Mouse (Mus musculus) ES-E14 (cell line): Measurements from ENCODE around the gene Lamc3. TPM values are rescaled to one million over a fixed set of nuclear protein-coding genes. Genes with fewer than 3 reads are reported as not detected.

Experiments used
- DNase-seq: peaks from one replicate; pipeline ENCODE4 v3.0.0-alpha.2; 2013; ENCODE audit warnings: low read depth, low spot score
- H3K27ac ChIP-seq: 2 replicates; pipeline ENCODE4 v1.5.1; 2012; ENCODE audit warnings: low read depth, mild to moderate bottlenecking, low read length, moderate library complexity, mixed read lengths; ENCODE audit not compliant: poor library complexity, insufficient read depth, severe bottlenecking
- H3K36me3 ChIP-seq: 2 replicates; pipeline ENCODE4 v1.6.1; 2012; ENCODE audit warnings: mild to moderate bottlenecking, low read length, moderate library complexity, mixed read lengths; ENCODE audit not compliant: control insufficient read depth, poor library complexity, insufficient read depth, severe bottlenecking
- H3K4me1 ChIP-seq, 2 experiments: fragments of 150-350 bp in 1 of 2; sonication (generic) in 1 of 2; 2 replicates each; pipeline ENCODE4 v1.6.1; 2012; ENCODE audit warnings: low read length in 2 of 2, mild to moderate bottlenecking in 1 of 2, mixed read lengths in 1 of 2; ENCODE audit not compliant: control insufficient read depth in 2 of 2, insufficient read depth in 2 of 2, poor library complexity in 1 of 2
- H3K4me3 ChIP-seq, 2 experiments: fragments of 150-350 bp in 1 of 2; sonication (generic) in 1 of 2; 2 replicates each; pipeline ENCODE4 v1.5.1; 2012; ENCODE audit warnings: low read length in 2 of 2, low read depth in 1 of 2, mild to moderate bottlenecking in 1 of 2, mixed read lengths in 1 of 2; ENCODE audit not compliant: insufficient read depth in 1 of 2, poor library complexity in 1 of 2, severe bottlenecking in 1 of 2
- H3K9ac ChIP-seq: 2 replicates; pipeline ENCODE4 v1.6.1; 2012; ENCODE audit warnings: low read depth, mild to moderate bottlenecking, low read length, mixed read lengths; ENCODE audit not compliant: poor library complexity, insufficient read depth, severe bottlenecking
- H3K9me3 ChIP-seq: fragments of 150-350 bp; sonication (generic); 2 replicates; pipeline ENCODE4 v1.6.1; 2012; ENCODE audit warnings: low read depth, mild to moderate bottlenecking, low read length; ENCODE audit not compliant: control insufficient read depth, insufficient read depth
- CHD2 ChIP-seq: IDR thresholded peaks from 2 replicates; pipeline ENCODE4 v1.6.1; 2014; ENCODE audit warnings: mild to moderate bottlenecking, low read depth, low read length, inconsistent platforms
- HCFC1 ChIP-seq: IDR thresholded peaks from 2 replicates; pipeline ENCODE4 v1.6.1; 2012; ENCODE audit warnings: low read length, inconsistent platforms, borderline replicate concordance; ENCODE audit not compliant: insufficient read depth
- MAFK ChIP-seq: IDR thresholded peaks from 2 replicates; pipeline ENCODE4 v1.6.1; 2014; ENCODE audit warnings: mild to moderate bottlenecking, low read depth, low read length, inconsistent platforms; ENCODE audit not compliant: insufficient read depth
- ZC3H11A ChIP-seq: IDR thresholded peaks from 2 replicates; pipeline ENCODE4 v1.6.1; 2012; ENCODE audit warnings: low read depth, mild to moderate bottlenecking, inconsistent platforms, low read length, borderline replicate concordance
- ZNF384 ChIP-seq: IDR thresholded peaks from 2 replicates; pipeline ENCODE4 v1.6.1; 2012; ENCODE audit warnings: low read depth, low read length, inconsistent platforms
- in situ Hi-C, 2 experiments: fragments of 600-800 bp; cut with MboI; formaldehyde crosslinking; loops; one replicate each; pipeline ENCODE4 v1.15.1; 2025; ENCODE audit warnings: low sequenced_read_pairs in 2 of 2, inconsistent platforms in 1 of 2; ENCODE audit not compliant: unreplicated experiment in 2 of 2
- total RNA-seq: library from RNA; depleted of rRNA; stranded (reverse); fragments of 300-350 nt; gene quantifications from 2 replicates; pipeline ENCODE4 v1.2.3, GENCODE M21; 2012

Gene Lamc3
- total RNA-seq, 1 experiment: 0.18 TPM

DNA sequence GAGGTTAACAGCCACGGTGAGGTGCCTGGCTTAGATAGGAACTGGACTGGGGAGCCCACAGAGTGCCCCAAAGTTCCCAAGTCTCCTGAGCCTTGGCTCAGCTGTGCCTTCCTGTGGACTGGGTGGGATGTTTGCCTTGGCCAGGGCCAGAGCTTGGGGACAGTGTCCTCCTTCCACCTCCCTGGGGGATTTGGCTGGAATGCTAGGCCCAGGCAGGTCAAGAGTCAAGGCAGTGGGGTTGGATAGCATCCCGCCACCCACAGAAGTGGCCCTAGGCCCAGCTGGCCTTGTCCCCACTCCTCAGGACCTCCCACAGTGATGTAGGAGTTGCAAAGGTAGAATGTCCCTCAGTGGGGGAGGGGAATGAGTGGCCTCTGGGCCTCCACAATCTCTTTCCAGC is 4.1 kb downstream of the Lamc3 start:
- in situ Hi-C loops: no loop called here
- H3K9ac ChIP-seq: no peak overlapping the region
- no peak for DNase-seq
- no peak overlapping the region for H3K4me3 ChIP-seq
- H3K4me1 ChIP-seq: no peaks in the 10 kb centered on the region
- H3K9me3 ChIP-seq: no peaks in the 10 kb centered on the region
- no peaks in the 10 kb centered on the region for H3K36me3 ChIP-seq
- no peak overlapping the region for H3K27ac ChIP-seq
- TF ChIP-seq MAFK (no peak), CHD2 (no peak), ZNF384 (no peak), HCFC1 (no peak), ZC3H11A (no peak)

DNA sequence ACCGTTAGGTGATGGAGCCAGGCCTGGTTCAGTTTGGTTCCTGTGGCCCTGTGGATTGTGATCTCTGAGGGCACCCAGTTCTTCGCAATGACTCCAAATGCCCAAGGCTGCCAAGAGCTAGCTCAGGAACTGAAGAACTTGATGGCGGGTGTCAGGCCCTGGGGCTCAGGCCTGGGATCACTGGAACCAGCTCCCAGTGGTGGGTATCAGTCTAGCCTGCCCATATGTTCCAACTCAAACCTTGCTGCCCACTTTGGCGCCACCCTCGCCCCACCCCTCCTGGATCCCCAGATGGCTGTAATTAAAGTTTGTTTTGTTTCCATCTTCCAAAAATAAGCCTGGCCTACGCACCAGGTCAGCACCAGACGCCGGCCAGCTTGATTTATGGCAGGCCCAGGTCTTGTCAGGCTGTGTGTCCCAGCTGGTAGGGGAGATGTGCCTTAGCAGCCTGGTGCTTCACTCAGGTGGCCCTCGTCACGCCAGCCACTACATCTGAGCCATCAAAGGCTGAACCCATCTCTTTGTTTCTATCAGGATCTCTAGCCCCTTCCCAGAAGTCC is 6.1 kb downstream of the Lamc3 start:
- Histone ChIP-seq H3K27ac (no peak overlapping the region), H3K4me3 (no peak overlapping the region), H3K9me3 (no peaks in the 10 kb centered on the region), H3K36me3 (no peaks in the 10 kb centered on the region), H3K9ac (no peak overlapping the region), H3K4me1 (no peaks in the 10 kb centered on the region)
- TF ChIP-seq HCFC1 (no peak), MAFK (no peak), ZNF384 (no peak), ZC3H11A (no peak), CHD2 (no peak)
- no peak for DNase-seq
- in situ Hi-C loops: no loop called here

DNA sequence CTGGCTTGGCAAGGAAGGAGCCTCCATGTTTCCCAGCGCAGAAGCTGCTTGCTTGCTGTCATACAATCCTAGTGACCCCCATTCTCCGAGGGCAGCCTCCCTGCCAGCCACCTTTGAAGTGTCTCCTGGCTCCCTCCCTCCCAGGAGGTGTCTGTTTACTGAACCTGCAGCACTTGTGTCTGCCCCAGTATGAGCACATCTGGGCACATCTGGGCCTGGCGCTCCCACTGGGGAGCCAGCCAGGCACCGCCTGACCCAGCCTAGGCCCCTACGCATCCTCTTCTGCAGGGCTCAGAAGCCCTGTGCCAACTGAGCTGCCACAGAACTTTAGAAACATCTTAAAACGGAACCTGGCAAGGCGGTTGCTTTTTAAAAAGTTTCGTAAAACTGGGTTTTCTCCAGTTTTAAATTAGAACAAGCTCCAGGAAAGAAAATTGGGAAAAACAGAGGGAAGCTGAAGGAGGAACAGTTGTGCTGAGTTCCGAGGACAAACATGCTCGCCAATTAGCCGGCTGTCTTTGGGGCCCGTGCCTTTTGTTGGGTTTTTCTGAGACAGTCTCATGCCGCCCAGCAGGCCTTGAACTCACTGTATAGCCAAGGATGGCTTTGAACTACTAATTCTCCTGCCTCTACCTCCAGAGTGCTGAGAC is 7.3 kb downstream of the Lamc3 start:
- H3K9ac ChIP-seq: no peak overlapping the region
- H3K4me1 ChIP-seq: no peaks in the 10 kb centered on the region
- H3K27ac ChIP-seq: no peak overlapping the region
- no peaks in the 10 kb centered on the region for H3K36me3 ChIP-seq
- in situ Hi-C loops: no loop called here
- H3K4me3 ChIP-seq: no peak overlapping the region
- H3K9me3 ChIP-seq: no peaks in the 10 kb centered on the region
- DNase-seq: no peak
- no peak for TF ChIP-seq ZNF384
- TF ChIP-seq ZC3H11A: no peak
- TF ChIP-seq HCFC1: no peak
- TF ChIP-seq CHD2: no peak
- no peak for TF ChIP-seq MAFK

DNA sequence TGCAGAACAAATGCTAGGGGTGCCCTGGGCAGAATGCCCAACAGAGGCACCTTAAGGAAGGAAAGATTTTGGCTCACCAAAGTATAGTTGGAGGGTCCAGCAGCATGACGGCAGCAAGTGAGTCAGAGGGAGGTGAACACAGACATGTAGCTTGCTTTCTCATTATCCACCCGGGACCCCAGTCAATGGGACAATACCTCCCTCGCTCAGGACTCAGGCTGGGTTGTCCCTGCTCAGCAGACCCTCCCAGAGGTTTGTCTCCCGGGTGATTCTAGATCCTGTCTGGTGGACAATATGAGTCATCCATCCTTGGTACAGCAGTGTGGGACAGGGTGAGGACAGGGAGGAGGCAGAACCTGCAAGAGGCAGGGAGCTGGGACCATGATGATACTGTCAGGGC is 13.8 kb downstream of the Lamc3 start:
- H3K4me3 ChIP-seq: no peak overlapping the region
- H3K9me3 ChIP-seq: no peaks in the 10 kb centered on the region
- DNase-seq: no peak
- H3K4me1 ChIP-seq: peaks cover 0 to 11% of the 10 kb centered on the region in 2 experiments; a peak in 1 of 4 replicates
- H3K9ac ChIP-seq: no peak overlapping the region
- H3K27ac ChIP-seq: no peak overlapping the region
- in situ Hi-C loops: no loop called here
- no peak for TF ChIP-seq ZC3H11A
- TF ChIP-seq ZNF384: no peak
- TF ChIP-seq MAFK: no peak
- no peak for TF ChIP-seq CHD2
- no peak for TF ChIP-seq HCFC1
- no peaks in the 10 kb centered on the region for H3K36me3 ChIP-seq
